Mouse (Mus musculus) MEL (cell line): ENCODE results near the gene Vps37b. TPM values are rescaled to one million over a fixed set of nuclear protein-coding genes. Genes with fewer than 3 reads are reported as not detected.

Experiments used
- DNase-seq: peaks from one replicate; pipeline ENCODE4 v3.0.0; 2011; ENCODE audit warnings: low read depth, low spot score
- H3K27ac ChIP-seq: 2 replicates; pipeline ENCODE4 v1.5.1; 2012; ENCODE audit warnings: low read depth, mild to moderate bottlenecking, control low read depth, low read length, moderate library complexity; ENCODE audit not compliant: control insufficient read depth
- H3K27me3 ChIP-seq, 2 experiments: fragments of 150-350 bp in 1 of 2; sonication (generic) in 1 of 2; 2 replicates each; pipeline ENCODE4 v1.6.1; 2012; ENCODE audit warnings: low read length in 2 of 2, mild to moderate bottlenecking in 2 of 2, improper control_type of control experiment in 1 of 2, moderate library complexity in 1 of 2; ENCODE audit not compliant: insufficient read depth in 2 of 2, control insufficient read depth in 1 of 2
- H3K36me3 ChIP-seq, 2 experiments: 2 replicates each; pipeline ENCODE4 v1.6.1; 2012 to 2014; ENCODE audit warnings: low read length in 2 of 2, improper control_type of control experiment in 1 of 2, inconsistent platforms in 1 of 2, mild to moderate bottlenecking in 1 of 2; ENCODE audit not compliant: insufficient read depth in 2 of 2, control insufficient read depth in 1 of 2
- H3K4me1 ChIP-seq, 2 experiments: fragments of 150-350 bp in 1 of 2; sonication (generic) in 1 of 2; 2 replicates each; pipeline ENCODE4 v1.6.1; 2012; ENCODE audit warnings: low read length in 2 of 2, improper control_type of control experiment in 1 of 2, mild to moderate bottlenecking in 1 of 2; ENCODE audit not compliant: insufficient read depth in 2 of 2, control insufficient read depth in 1 of 2
- H3K4me3 ChIP-seq, 2 experiments: fragments of 150-350 bp in 1 of 2; sonication (generic) in 1 of 2; 2 replicates each; pipeline ENCODE4 v1.5.1; 2012; ENCODE audit warnings: low read depth in 2 of 2, low read length in 2 of 2, mild to moderate bottlenecking in 2 of 2, moderate library complexity in 2 of 2, control low read depth in 1 of 2, improper control_type of control experiment in 1 of 2; ENCODE audit not compliant: control insufficient read depth in 1 of 2, insufficient read depth in 1 of 2
- H3K79me2 ChIP-seq: 2 replicates; pipeline ENCODE4 v1.6.1; 2012; ENCODE audit warnings: mild to moderate bottlenecking, low read length, moderate library complexity; ENCODE audit not compliant: control insufficient read depth, poor library complexity, insufficient read depth
- H3K9ac ChIP-seq: 2 replicates; pipeline ENCODE4 v1.6.1; 2012; ENCODE audit warnings: low read depth, mild to moderate bottlenecking, control low read depth, low read length, moderate library complexity; ENCODE audit not compliant: control insufficient read depth, poor library complexity, severe bottlenecking
- H3K9me3 ChIP-seq: fragments of 150-350 bp; sonication (generic); replicated peaks from 2 replicates; pipeline ENCODE4 v1.6.1; 2012; ENCODE audit warnings: mild to moderate bottlenecking, low read length, improper control_type of control experiment, moderate library complexity; ENCODE audit not compliant: insufficient read depth
- E2F4 ChIP-seq: IDR thresholded peaks from 2 replicates; pipeline ENCODE4 v1.6.1; 2011; ENCODE audit warnings: low read depth, low read length, improper control_type of control experiment, borderline replicate concordance
- ELF1 ChIP-seq: IDR thresholded peaks from 2 replicates; pipeline ENCODE4 v1.6.1; 2014; ENCODE audit warnings: low read depth, mild to moderate bottlenecking, inconsistent platforms, low read length, improper control_type of control experiment, moderate library complexity
- EP300 ChIP-seq, 2 experiments: IDR thresholded peaks; 2 replicates each; pipeline ENCODE4 v1.6.1; 2011; ENCODE audit warnings: improper control_type of control experiment in 2 of 2, low read length in 2 of 2, low read depth in 1 of 2, mild to moderate bottlenecking in 1 of 2
- GABPA ChIP-seq: IDR thresholded peaks from 2 replicates; pipeline ENCODE4 v1.6.1; 2012; ENCODE audit warnings: low read depth, mild to moderate bottlenecking, inconsistent platforms, low read length, improper control_type of control experiment, moderate library complexity
- GATA1 ChIP-seq: IDR thresholded peaks from 2 replicates; pipeline ENCODE4 v1.6.1; 2011; ENCODE audit warnings: low read depth, low read length, improper control_type of control experiment
- HCFC1 ChIP-seq: IDR thresholded peaks from 2 replicates; pipeline ENCODE4 v1.6.1; 2012; ENCODE audit warnings: low read depth, mild to moderate bottlenecking, inconsistent platforms, low read length, improper control_type of control experiment, moderate library complexity
- JUND ChIP-seq: IDR thresholded peaks from 2 replicates; pipeline ENCODE4 v1.6.1; 2011; ENCODE audit warnings: low read depth, mild to moderate bottlenecking, improper control_type of control experiment, low read length
- KAT2A ChIP-seq: conservative IDR thresholded peaks from 2 replicates; pipeline ENCODE4 v1.6.1; 2012; ENCODE audit warnings: low read depth, low read length, improper control_type of control experiment, inconsistent platforms
- MAFK ChIP-seq: IDR thresholded peaks from 2 replicates; pipeline ENCODE4 v1.6.1; 2011; ENCODE audit warnings: low read depth, mild to moderate bottlenecking, low read length, improper control_type of control experiment, borderline replicate concordance
- MEF2A ChIP-seq: IDR thresholded peaks from 2 replicates; pipeline ENCODE4 v1.6.1; 2014; ENCODE audit warnings: low read depth, mild to moderate bottlenecking, inconsistent platforms, low read length, improper control_type of control experiment; ENCODE audit not compliant: poor library complexity, insufficient replicate concordance, severe bottlenecking; ENCODE audit errors: extremely low read depth
- MXI1 ChIP-seq: IDR thresholded peaks from 2 replicates; pipeline ENCODE4 v1.6.1; 2011; ENCODE audit warnings: mild to moderate bottlenecking, low read depth, low read length, improper control_type of control experiment
- MYC ChIP-seq: IDR thresholded peaks from 2 replicates; pipeline ENCODE4 v1.6.1; 2011; ENCODE audit warnings: low read depth, mild to moderate bottlenecking, low read length, improper control_type of control experiment, moderate library complexity
- POLR2A ChIP-seq, 2 experiments: IDR thresholded peaks; 2 replicates each; pipeline ENCODE4 v1.6.1; 2011 to 2012; ENCODE audit warnings: low read length in 2 of 2, mild to moderate bottlenecking in 2 of 2, control low read depth in 1 of 2, improper control_type of control experiment in 1 of 2, low read depth in 1 of 2, moderate library complexity in 1 of 2; ENCODE audit not compliant: control insufficient read depth in 1 of 2, insufficient read depth in 1 of 2, poor library complexity in 1 of 2
- POLR2AphosphoS2 ChIP-seq: IDR thresholded peaks from 2 replicates; pipeline ENCODE4 v1.6.1; 2011; ENCODE audit warnings: low read length, improper control_type of control experiment
- RAD21 ChIP-seq: IDR thresholded peaks from 2 replicates; pipeline ENCODE4 v1.6.1; 2011; ENCODE audit warnings: mild to moderate bottlenecking, low read depth, low read length, improper control_type of control experiment
- TBP ChIP-seq: IDR thresholded peaks from 2 replicates; pipeline ENCODE4 v1.8.0; 2011; ENCODE audit warnings: low read depth, low read length, improper control_type of control experiment
- TCF12 ChIP-seq: IDR thresholded peaks from 2 replicates; pipeline ENCODE4 v1.6.1; 2014; ENCODE audit warnings: low read depth, mild to moderate bottlenecking, inconsistent platforms, low read length, improper control_type of control experiment, moderate library complexity
- UBTF ChIP-seq: IDR thresholded peaks from 2 replicates; pipeline ENCODE4 v1.6.1; 2012; ENCODE audit warnings: low read depth, mild to moderate bottlenecking, inconsistent platforms, low read length, improper control_type of control experiment, moderate library complexity, borderline replicate concordance; ENCODE audit not compliant: insufficient read depth
- ZC3H11A ChIP-seq: IDR thresholded peaks from 2 replicates; pipeline ENCODE4 v1.6.1; 2012; ENCODE audit warnings: low read depth, mild to moderate bottlenecking, inconsistent platforms, low read length, improper control_type of control experiment
- ZKSCAN1 ChIP-seq: IDR thresholded peaks from 2 replicates; pipeline ENCODE4 v1.6.1; 2012; ENCODE audit warnings: low read depth, mild to moderate bottlenecking, inconsistent platforms, low read length, improper control_type of control experiment, moderate library complexity
- ZMIZ1 ChIP-seq: IDR thresholded peaks from 2 replicates; pipeline ENCODE4 v1.6.1; 2012; ENCODE audit warnings: low read depth, mild to moderate bottlenecking, inconsistent platforms, low read length, improper control_type of control experiment, moderate library complexity
- polyA plus RNA-seq, 2 experiments: library from polyadenylated mRNA; stranded (reverse) in 1 of 2; unstranded in 1 of 2; fragments of >175 nt in 1 of 2; fragments of >200 nt in 1 of 2; gene quantifications; 2 replicates each; pipeline versions ENCODE4 v1.2.1 to v1.2.4; 2012; ENCODE audit warnings: low replicate concordance in 2 of 2, low read depth in 1 of 2; ENCODE audit not compliant: insufficient read length in 2 of 2, insufficient read depth in 1 of 2, missing spikeins in 1 of 2
- total RNA-seq: library from RNA; depleted of rRNA; stranded (reverse); fragments of 300-350 nt; gene quantifications from 2 replicates; pipeline ENCODE4 v1.2.3, GENCODE M21; 2012

The Vps37b gene
- total and polyA plus RNA-seq, 3 experiments: 28.6 to 66.0 TPM; not detected in 1

GRCm38 (mm10) chr5:124076559-124076958 is 44.5 kb upstream of the Vps37b start:
- H3K4me1 ChIP-seq: peaks cover 5 to 14% of the 10 kb centered on the region in 2 experiments
- TF ChIP-seq MEF2A (no peak), RAD21 (no peak), GABPA (no peak), EP300 (IDR thresholded peaks at IDR 0.05; ENCODE audit: low read depth in 1 of 2, low read length in 2 of 2) (no peak), HCFC1 (no peak), ZKSCAN1 (no peak), JUND (no peak), KAT2A (no peak), GATA1 (no peak), MXI1 (no peak), POLR2A (IDR thresholded peaks at IDR 0.05; ENCODE audit: control insufficient read depth in 1 of 2, insufficient read depth in 1 of 2, low read depth in 1 of 2, low read length in 2 of 2, poor library complexity in 1 of 2) (no peak)
- TF ChIP-seq, all 39 proteins: peak for 0
- Histone ChIP-seq H3K4me3 (no peak overlapping the region), H3K36me3 (peaks cover 0 to 11% of the 10 kb centered on the region in 2 experiments; a peak in 2 of 4 replicates), H3K27me3 (no peaks in the 10 kb centered on the region), H3K9ac (no peak overlapping the region), H3K9me3 (no peaks in the 10 kb centered on the region), H3K27ac (no peak overlapping the region), H3K79me2 (no peaks in the 10 kb centered on the region; the same call in 1 of the 2 replicates)
- no peak for DNase-seq

- H3K36me3 ChIP-seq: peaks cover 0 to 11% of the 10 kb centered on the region in 2 experiments; a peak in 2 of 4 replicates
- no peaks in the 10 kb centered on the region for H3K9me3 ChIP-seq
- no peak overlapping the region for H3K4me3 ChIP-seq
- H3K27me3 ChIP-seq: no peaks in the 10 kb centered on the region
- DNase-seq: no peak
- H3K4me1 ChIP-seq: peaks cover 5 to 14% of the 10 kb centered on the region in 2 experiments
- H3K79me2 ChIP-seq: no peaks in the 10 kb centered on the region; the same call in 1 of the 2 replicates
- no peak overlapping the region for H3K27ac ChIP-seq
- H3K9ac ChIP-seq: no peak overlapping the region; the same call in 1 of the 2 replicates
- TF ChIP-seq MAFK (no peak), TCF12 (no peak), ZMIZ1 (no peak), E2F4 (no peak), MEF2A (no peak), POLR2AphosphoS2 (no peak), UBTF (no peak), MYC (no peak), MXI1 (no peak), KAT2A (no peak), ELF1 (no peak), ZC3H11A (no peak), TBP (no peak)
These were observed 43.6 kb upstream of the Vps37b start for GRCm38 (mm10) chr5:124075716-124076115.
